Mouse (Mus musculus): ENCODE measurements at regions not wholly inside any gene's neighbourhood (a gene's known extent, or its start where the extent isn't known, plus 50 kb on each side); places are given as distances from the start of the nearest gene placed in this dataset.

GRCm38 (mm10) chr15:92895836-92896235 is 379.1 kb downstream of the Gxylt1 start:
- ATAC-seq (ENCODE audit: insufficient number of reproducible peaks, low FRiP score, low TSS enrichment, low read depth), result no peak
- WGBS, result 43% methylated on average over 4 of the region's 4 CpGs
- H3K9me3 ChIP-seq (replicated peaks), result no peaks in the 10 kb centered on the region
- H3K4me3 ChIP-seq (replicated peaks), result no peak overlapping the region
- H3K9ac ChIP-seq, result no peak overlapping the region
- no peaks in the 10 kb centered on the region for H3K27me3 ChIP-seq
- no peak overlapping the region for H3K27ac ChIP-seq (replicated peaks)
- no peaks in the 10 kb centered on the region for H3K36me3 ChIP-seq
- H3K4me1 ChIP-seq, result no peaks in the 10 kb centered on the region
- no peak overlapping the region for H3K4me2 ChIP-seq (replicated peaks)

DNA sequence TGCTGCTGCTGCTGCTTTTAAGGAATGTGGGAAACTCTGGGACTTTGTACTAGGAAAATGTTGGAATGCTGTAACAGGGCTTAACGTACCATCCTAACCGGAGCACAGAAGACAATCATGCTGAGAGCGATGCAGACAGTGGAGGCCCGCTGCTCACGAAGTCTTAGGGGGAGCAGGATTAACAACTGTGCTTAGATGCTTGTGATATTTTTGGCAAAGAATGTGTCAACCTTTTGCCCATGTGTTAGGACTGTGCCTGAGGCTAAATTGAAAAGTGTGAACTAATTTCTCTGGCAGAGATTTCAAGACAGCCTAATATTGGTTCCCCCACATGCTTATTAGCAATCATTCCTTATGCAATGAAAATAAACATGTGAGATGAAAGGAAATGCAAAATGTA is 398.5 kb downstream of the Gxylt1 start:
- H3K4me2 ChIP-seq (replicated peaks), result no peak overlapping the region
- no peak overlapping the region for H3K27ac ChIP-seq (replicated peaks)
- H3K4me3 ChIP-seq (replicated peaks), result no peak overlapping the region
- WGBS, result 57% methylated on average over 5 of the region's 5 CpGs
- H3K9me3 ChIP-seq (replicated peaks), result no peaks in the 10 kb centered on the region
- no peaks in the 10 kb centered on the region for H3K4me1 ChIP-seq
- no peak overlapping the region for H3K9ac ChIP-seq
- no peaks in the 10 kb centered on the region for H3K36me3 ChIP-seq
- no peaks in the 10 kb centered on the region for H3K27me3 ChIP-seq
- no peak for ATAC-seq (ENCODE audit: insufficient number of reproducible peaks, low FRiP score, low TSS enrichment, low read depth)

DNA sequence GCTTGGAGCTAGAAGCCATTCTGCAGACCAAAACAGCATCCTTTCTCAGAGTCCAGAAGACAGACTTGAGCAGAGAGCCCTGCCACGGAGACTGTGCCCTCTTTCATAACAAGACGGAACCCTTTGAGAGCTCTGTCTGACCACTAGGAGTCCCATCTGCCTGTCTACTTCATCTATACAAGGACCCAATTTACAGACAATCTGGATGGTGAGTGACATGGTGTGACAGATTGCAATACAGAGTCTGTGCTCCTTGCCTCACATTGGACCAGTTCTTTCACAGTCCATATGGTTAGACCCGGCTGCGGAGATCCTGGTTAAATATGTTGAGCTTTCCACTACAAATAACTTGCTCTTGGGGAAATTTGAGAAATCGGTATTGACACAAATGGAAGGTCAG is 410.9 kb downstream of the Gxylt1 start:
- no peak overlapping the region for H3K9ac ChIP-seq
- 76% methylated on average over 5 of the region's 5 CpGs for WGBS
- H3K27me3 ChIP-seq, result no peaks in the 10 kb centered on the region
- H3K27ac ChIP-seq (replicated peaks), result no peak overlapping the region
- H3K36me3 ChIP-seq, result no peaks in the 10 kb centered on the region
- no peak overlapping the region for H3K4me3 ChIP-seq (replicated peaks)
- H3K9me3 ChIP-seq (replicated peaks), result no peaks in the 10 kb centered on the region
- no peak overlapping the region for H3K4me2 ChIP-seq (replicated peaks)
- no peaks in the 10 kb centered on the region for H3K4me1 ChIP-seq
- no peak for ATAC-seq (ENCODE audit: insufficient number of reproducible peaks, low FRiP score, low TSS enrichment, low read depth)

DNA sequence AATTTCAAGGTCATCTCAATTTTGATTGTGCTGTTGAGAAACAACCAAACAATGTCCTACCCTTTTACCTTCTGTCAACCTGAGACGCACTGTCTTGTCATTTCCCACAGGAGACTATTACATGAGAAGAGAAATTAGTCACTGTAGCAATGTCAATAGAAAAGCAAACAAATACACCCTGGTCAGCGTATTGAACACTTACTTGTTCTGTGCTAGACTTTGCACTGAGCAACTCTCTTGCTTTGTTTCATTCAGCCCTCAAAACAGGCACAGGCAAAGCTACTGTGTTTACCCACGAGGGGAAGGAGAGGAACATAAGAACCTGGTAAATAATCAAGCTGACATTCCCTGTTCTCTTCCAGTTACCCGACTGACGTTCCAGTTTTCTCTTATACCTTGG is 424.1 kb downstream of the Gxylt1 start:
- Histone ChIP-seq H3K27ac (replicated peaks) (no peak overlapping the region), H3K4me2 (replicated peaks) (no peak overlapping the region), H3K9me3 (replicated peaks) (no peaks in the 10 kb centered on the region), H3K36me3 (no peaks in the 10 kb centered on the region), H3K27me3 (no peaks in the 10 kb centered on the region), H3K4me3 (replicated peaks) (no peak overlapping the region), H3K4me1 (no peaks in the 10 kb centered on the region), H3K9ac (no peak overlapping the region)
- ATAC-seq (ENCODE audit: insufficient number of reproducible peaks, low FRiP score, low TSS enrichment, low read depth), result no peak
- WGBS, result 71% methylated on average over 5 of the region's 5 CpGs

GRCm38 (mm10) chr15:92840035-92840434 is 434.9 kb downstream of the Gxylt1 start:
- H3K9me3 ChIP-seq (replicated peaks), result no peaks in the 10 kb centered on the region
- H3K36me3 ChIP-seq, result no peaks in the 10 kb centered on the region
- H3K4me1 ChIP-seq, result no peaks in the 10 kb centered on the region
- no peak for ATAC-seq (ENCODE audit: insufficient number of reproducible peaks, low FRiP score, low TSS enrichment, low read depth)
- no peak overlapping the region for H3K27ac ChIP-seq (replicated peaks)
- H3K4me2 ChIP-seq (replicated peaks), result no peak overlapping the region
- no peak overlapping the region for H3K4me3 ChIP-seq (replicated peaks)
- H3K27me3 ChIP-seq, result no peaks in the 10 kb centered on the region
- 76% methylated on average over 5 of the region's 5 CpGs for WGBS
- no peak overlapping the region for H3K9ac ChIP-seq

DNA sequence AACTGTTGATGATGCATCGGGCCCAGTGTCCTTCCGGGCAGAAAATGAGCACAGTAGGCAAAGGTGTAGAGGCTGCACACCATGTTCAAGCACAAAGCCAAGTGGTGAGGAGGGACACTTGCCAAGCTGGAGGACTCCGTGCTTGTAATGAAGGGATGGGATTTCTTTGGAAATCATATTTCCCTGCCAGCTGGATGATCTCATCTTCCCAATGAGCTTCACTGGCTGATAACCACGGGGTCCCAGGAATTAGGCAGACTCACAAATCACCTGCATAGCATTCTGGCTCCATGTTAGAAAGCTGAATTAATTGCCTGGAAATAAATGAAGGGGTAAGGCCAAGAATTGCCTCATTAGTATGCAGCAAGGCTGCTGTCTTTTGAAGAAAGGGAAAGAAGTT is 435.4 kb downstream of the Gxylt1 start:
- no peaks in the 10 kb centered on the region for H3K27me3 ChIP-seq
- no peak overlapping the region for H3K9ac ChIP-seq
- H3K9me3 ChIP-seq (replicated peaks), result no peaks in the 10 kb centered on the region
- no peaks in the 10 kb centered on the region for H3K36me3 ChIP-seq
- ATAC-seq (ENCODE audit: insufficient number of reproducible peaks, low FRiP score, low TSS enrichment, low read depth), result no peak
- no peak overlapping the region for H3K4me2 ChIP-seq (replicated peaks)
- H3K4me3 ChIP-seq (replicated peaks), result no peak overlapping the region
- no peak overlapping the region for H3K27ac ChIP-seq (replicated peaks)
- 74% methylated on average over 4 of the region's 4 CpGs for WGBS
- H3K4me1 ChIP-seq, result no peaks in the 10 kb centered on the region

DNA sequence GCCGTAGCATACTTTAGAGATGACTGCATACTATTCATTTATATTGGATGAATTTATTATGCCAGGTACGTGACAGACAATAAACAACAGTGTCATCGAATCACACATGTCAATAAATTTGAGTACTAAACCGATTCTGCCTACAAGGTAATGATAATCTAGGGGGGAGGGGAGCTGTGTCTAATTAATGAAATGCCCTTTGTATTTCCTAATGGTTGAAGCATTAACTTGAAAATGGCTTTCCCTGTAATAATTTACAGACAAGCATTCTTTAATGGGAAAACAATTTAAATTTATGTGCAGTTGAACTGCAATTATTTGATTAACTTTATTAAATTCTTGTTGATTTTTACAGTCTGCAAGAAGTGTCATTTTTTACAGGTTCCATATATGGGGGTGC is 429.5 kb downstream of the Pdzrn4 start:
- Histone ChIP-seq H3K36me3 (no peaks in the 10 kb centered on the region), H3K4me1 (no peaks in the 10 kb centered on the region), H3K27ac (replicated peaks) (no peak overlapping the region), H3K9me3 (replicated peaks) (no peaks in the 10 kb centered on the region), H3K4me2 (replicated peaks) (no peak overlapping the region), H3K9ac (no peak overlapping the region), H3K4me3 (replicated peaks) (no peak overlapping the region), H3K27me3 (no peaks in the 10 kb centered on the region)
- 81% methylated on average over 4 of the region's 4 CpGs for WGBS
- no peak for ATAC-seq (ENCODE audit: insufficient number of reproducible peaks, low FRiP score, low TSS enrichment, low read depth)

Data from embryonic facial prominence, embryonic 15.5 days (tissue).